Mouse (Mus musculus) gastrocnemius, adult 8-10 months (tissue): ENCODE measurements at regions not wholly inside any gene's neighbourhood (a gene's known extent, or its start where the extent isn't known, plus 50 kb on each side); places are given as distances from the start of the nearest gene placed in this dataset.

Source experiments
- DNase-seq, 2 experiments: peaks; one replicate each; pipeline ENCODE4 v3.0.0; 2022; ENCODE audit warnings: low spot score in 2 of 2

DNA sequence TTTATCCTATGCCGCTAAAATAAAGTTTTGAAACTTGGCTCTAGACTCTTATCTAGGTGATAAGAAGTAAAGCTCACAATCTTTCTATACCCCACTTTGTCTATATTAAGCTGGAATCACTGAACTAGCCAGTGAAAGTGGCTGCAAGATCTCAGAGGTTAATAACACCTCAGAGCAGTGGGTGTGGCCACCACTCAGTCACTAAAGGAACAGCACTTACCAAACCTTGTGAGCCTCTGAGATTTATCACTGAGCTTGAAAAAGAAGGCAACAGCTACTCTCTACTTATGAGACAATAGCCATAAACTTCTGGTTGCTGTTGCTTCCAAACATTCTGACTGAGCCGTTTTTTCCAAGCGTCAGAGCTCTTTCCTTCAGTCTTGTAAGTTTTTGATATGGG, 484.6 kb upstream of the Cdh11 start:
- DNase-seq, result no peak

DNA sequence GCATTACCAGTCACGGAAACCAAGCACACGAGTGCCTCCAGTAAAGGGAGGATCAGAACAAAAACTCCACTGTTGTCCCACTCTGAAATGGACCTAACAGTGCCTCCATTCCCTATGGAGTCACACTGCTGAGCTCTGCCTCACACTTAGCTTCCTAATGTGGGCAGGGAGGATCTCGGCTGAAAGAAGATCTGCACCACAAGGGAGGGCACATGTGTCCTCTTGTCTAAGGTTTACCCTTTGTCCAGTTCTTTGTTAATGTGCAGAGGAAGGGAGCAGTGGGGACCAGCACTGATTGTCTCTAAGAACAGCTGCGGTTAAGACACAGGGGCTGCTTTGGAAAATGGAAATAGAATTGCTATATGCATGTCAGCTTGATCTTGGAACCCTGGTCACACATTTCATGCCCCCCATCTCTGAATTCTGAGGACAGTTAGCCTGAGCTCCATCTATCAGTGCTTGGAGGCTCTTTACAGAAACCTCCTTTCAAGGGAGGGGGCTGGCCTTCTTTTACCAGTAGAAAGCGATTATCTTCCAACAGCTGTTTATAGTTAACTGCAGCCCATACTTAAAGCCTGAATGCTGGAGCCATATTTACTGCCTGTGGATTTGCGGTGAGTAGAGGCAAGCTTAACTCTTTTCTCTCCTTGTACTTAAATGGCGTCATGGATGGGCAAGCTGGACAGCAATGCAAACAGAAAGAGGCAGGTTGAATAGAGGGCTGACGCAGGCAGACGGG, 485.5 kb upstream of the Cdh11 start:
- no peak for DNase-seq

DNA sequence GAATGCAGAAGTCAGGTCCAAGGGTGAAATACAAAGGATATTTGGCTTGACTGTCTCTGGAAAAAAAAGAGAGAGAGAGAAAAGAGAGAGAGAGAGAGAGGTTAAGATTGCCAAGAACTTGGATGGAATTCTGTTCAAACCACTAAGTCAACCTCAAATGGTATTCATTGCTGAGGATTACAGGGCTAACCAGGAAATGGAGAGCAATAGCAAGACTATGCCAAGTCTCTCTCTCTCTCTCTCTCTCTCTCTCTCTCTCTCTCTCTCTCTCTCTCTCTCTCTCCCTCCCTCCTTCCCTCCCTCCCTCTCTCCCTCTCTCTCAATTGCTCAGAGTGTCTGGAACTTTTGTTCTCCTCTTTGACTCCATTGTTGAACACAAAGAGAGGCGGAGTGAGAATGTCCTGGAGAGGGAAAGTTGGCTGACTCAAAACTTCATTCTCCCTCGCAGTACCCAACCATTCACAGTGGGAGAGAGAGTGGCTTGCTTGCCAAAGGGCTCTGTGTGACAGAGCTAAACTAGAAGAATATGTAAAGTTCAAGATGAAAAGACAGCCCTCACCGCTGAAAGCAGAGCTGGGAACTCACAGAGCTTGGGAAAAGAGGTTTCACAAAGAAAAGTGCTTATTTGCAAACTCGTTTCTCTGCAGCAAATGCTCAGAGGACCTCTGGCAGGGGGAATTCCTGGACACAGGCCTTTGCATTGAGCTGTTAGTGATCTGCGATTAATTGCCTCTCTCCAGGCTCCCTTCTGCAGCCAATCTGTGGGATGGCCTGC, 487.1 kb upstream of the Cdh11 start:
- DNase-seq, result no peak

DNA sequence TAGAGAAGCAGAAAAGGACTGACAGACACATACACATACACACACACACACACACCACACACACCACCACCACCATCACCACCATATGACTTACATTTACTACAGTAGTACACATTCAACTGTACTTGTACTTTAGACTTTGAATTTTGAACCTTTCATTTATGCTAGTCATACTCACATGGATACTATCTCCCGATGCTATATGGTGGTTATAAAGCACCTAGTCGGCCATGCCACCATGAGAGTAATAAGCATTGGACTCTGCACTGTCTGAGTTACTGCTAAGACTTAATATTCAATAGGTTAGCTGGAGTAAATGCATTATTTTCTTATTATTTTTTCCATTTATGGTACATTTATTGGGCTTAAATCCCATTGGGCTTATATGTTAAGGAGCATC, 488.0 kb upstream of the Cdh11 start:
- no peak for DNase-seq

DNA sequence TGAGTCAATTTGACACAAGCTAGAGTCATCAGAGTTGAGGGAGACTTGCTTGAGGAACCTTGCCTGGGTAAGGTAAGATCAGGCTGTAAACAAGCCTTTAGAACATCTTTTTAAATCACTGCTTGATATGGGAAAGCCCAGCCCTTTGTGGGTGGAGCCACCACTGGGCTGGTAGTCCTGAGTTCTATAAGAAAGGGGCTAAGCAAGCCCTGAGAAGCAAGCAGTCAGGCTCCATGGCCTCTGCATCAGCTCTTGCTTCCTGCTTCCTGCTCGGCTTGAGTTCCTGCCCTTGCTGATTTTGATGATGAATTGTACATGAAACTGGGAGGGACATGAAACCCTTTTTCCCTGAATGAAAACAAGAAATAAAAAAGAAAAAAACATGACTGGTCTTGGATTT, 496.4 kb upstream of the Cdh11 start:
- DNase-seq, result no peak

DNA sequence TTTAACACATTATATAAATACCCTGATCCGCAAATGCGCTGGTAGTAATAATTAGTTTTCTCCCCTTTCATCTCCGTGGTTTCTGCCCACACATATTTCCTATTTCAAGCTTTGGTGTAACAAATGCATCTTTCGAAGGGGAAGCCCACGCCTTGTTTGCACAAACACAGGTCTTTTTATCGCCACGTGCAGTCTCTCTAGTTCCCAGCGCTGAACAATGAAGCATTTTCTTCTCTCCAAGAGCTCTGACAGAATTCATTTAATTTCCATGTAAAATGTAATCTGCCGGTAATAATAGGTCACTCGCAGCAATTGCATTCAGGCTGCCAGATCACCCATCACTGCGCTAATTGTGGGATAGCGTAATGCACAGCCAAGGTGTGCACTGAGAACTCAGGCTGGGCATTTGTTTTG, 503.1 kb upstream of the Cdh11 start:
- no peak for DNase-seq

DNA sequence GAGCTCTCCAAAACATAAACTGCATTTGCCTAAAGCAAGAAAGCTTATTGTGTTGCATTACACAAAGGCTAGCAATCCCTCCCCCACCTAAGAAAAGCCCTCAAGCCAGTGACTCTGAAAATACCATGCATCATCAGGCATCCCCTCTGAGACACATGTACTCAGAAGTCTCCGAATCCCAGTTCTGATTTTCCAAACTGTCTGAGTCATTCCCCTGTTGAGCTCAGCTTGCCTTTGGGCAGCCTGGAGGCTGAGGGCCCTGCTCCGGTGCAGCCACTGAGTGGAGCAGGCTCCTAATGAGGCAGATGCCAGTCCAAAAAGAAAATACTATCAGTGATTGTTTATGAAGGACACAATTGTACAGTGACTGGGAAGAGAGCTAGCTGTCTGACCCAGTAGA, 507.5 kb upstream of the Cdh11 start:
- DNase-seq, result no peak

DNA sequence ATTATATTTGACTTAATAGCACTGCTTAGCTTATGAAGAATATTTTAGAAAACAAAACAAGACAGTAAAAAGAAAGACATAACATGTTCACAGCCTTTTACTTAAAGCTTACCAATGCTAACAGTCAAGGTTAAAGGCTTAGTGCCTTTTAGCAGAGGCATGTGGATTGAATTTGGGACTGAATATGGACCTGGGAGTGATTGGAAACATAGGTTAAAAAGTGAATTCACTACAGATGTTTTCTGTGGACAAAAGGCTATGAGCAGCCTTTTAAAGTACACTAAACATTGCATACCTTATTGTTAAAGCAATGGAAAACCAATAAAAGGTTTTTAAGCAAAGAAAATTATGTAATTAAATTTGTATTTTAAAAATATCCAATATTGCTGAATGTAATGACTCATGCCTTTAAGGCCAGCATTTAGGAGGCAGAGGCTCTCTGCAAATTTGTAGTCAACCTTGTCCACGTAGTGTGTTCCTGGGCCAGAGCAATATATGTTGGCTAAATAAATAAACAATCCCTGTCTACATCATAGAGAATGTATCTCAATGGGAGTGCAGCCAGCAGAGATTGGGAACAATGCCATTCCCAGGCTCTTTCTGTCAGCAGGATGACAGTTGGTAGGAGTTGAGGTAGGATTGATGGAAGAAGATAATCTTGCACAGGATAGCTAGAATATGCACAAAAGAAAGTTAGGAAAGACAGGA, 521.2 kb upstream of the Cdh11 start:
- no peak for DNase-seq

DNA sequence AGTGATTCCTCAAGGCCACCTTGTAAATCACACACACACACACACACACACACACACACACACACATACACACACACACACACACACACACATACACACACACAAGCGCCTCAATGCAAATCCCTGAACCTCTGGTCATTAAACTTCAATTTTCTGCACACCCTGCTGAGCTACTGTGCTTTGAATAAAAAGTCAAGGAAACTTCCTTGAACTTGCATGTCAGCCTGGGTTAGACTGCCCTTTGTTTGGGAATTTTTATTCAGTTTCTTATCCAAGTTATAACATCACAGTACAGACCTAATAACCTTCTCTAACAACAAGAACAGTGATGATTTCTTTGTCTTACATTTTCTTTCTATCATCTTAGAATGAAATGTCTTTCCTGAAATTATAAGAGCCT, 528.1 kb upstream of the Cdh11 start:
- DNase-seq, result no peak

DNA sequence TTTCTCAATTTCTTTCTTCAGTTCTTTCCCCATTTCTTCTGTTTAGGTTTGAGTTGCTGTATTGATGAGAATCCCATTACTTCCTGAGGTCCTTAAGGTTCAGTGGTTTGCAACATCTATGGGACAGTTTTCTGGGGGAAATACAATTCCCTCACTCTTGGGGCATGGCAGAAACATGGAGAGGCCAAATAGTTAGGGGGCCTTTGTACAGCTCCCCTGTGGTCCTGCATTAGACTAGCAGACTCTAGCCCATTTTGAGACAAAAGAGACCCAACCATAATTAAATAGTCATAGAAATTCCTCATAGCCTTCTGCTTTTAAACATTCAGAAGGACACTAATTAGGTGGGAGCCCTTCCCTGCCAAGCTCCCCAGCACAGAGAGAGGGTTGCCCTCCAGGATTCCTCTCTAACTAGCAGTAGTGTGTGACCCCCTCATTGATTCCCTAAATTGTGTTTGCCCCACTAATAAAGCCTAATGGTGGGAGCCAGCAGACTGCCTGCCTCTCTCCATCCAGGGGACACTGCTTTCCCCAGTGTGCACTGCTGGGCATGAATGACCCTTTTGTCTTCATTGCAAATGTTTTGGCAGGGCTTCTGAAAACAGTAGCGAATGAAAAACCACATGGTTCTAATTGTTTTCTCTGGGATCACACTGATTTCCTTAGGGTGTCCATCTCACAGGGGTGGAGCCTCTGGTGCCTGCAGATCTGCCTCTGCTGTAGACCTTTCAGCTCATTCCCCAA, 529.0 kb upstream of the Cdh11 start:
- no peak for DNase-seq

DNA sequence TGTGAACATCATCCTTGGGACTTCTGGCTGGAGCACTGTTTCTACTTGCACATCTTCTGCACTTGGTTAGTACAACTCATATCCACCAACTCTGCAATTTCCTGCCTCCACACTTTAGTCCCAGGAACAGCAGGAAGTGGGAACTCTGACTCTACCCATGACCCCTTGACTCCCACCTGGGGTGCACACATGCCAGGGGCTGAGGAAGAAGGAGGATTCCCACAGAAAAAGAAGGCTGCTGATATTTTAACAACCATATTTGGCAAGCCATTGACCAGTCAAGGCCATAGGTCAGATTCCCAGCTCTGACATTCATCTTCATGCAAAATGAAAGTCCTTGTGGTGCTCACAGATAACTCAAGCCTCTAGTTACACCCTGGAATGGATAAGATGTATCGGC, 530.3 kb upstream of the Cdh11 start:
- DNase-seq, result no peak

DNA sequence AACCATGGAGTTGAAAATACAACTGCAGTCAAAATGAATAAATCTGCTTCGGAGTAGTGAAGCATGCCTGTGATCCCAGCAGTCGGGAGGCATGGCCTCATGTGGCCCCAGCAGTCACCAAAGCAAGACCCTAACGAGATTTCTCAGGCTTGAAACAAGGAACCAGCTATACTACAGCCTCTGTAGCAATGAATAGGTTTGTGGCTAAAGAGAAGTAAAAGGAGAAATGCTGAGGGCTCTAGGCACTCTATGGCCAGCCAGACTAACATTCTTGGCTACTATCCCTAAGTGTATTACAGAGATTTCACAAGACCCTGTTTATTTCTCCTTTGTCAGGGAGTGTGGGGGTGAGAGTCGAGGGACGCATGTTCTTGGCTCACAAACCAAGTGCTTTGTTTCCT, 531.2 kb upstream of the Cdh11 start:
- DNase-seq, result no peak

DNA sequence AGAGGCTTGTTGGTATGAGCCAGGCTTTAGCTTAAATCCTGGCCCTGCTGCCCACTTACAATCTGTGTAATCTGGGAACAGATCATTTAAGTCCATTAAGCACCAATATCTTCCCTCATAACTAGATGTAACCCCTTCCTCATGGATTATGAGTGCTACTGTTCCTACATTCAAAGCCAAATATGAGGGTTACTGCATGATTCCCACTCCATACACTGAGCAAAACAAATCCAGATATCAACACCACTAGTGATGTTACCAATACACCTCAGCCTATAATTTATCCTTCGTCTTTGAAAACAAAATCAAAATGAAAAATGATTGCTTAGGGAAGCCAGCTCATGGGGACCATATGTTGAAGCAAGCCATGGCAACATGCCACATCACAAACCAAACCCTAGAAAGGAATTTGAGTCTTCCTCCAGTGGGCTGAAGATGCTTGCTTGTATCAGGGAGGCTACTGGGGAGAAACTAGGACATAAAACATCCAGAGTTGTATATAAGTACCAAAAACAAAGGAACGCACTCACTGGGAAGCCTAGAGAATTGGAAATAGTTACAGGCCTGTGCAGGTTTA, 531.8 kb upstream of the Cdh11 start:
- DNase-seq, result no peak

DNA sequence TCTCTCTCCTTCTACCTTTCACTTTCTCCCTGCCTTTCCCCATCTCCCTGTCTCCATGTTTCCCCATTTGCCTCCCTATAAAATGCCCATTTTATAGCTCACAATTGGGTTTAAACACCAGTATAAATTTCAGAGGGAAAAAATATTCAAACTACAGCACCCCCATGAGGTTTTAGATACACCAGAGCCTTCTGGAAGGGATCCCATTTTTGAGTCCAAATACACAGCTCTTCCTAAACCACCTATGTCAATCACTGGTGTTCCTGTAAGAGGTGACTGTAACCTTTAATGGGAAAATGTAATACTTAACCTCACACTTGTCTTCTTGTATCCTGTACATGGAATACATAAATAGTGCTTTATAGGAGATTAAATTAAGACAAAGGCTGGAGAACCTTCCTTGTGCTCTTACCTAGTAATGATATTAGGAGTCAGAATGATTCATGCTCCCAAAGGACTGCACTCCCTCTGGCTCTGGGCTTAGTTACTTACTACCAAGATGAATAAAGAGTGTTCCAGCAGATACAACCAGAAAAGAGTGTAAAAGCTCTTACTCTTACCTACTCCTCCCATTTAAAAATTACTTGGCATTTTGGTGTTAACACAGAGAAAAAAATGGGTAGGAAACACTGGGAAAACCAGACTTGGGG, 538.7 kb upstream of the Cdh11 start:
- DNase-seq, result no peak

DNA sequence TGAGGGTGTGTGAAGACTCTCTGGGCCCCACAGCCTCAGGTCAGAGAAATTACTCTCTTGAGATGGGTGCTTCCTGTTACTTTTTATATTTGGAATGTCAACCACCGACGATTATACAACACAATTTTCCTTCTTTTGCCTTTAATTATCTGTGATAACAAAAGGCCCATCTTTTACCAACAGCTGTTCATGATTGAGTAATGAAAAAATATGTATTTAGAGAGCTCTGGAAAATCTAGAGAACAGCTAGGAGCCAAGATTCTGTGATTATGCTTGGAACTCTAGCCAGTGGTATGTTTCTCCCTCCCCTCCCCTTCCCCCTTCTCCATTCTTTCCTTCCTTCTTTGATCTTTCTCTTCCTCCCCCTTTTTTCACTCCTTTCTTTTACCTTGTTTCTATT, 546.0 kb upstream of the Cdh11 start:
- no peak for DNase-seq

DNA sequence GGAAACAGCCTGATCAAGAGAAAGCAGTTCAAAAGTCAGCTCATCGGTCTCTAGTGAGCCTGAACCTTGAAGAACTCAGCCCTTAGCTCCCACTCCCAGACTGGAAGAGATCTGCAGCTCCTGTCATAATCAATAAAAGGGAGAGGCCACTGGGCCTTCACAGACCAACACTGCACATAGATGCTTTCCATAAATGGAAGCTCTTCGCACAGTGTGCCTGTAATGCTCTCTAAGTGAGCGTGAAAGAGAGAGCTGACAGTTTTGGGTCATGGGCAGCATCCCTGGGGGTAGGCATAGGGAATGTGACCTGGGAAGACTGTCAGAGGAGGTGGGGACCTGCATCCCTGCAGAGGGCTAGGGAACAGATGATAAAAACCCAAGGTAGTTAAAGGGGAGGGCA, 551.9 kb upstream of the Cdh11 start:
- DNase-seq, result no peak

DNA sequence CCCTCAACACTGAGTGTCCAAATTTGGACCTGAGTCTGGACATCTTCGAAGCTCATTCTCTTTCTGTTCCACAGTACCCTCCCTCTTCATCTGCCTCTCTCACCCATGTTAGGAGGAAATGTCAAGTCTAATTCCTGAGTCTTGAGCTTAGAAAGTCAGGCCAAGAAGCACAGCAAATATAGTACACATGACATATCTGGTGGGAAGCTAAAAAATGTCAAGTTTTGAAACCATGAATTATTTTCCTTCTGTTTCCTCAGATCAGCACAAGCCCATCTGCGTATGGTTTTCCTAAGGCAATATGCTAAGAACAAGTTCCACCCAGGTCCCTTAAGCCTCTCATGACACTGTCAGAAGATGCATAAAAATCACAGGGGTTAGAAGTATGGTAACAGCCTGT, 553.6 kb upstream of the Cdh11 start:
- DNase-seq, result no peak

DNA sequence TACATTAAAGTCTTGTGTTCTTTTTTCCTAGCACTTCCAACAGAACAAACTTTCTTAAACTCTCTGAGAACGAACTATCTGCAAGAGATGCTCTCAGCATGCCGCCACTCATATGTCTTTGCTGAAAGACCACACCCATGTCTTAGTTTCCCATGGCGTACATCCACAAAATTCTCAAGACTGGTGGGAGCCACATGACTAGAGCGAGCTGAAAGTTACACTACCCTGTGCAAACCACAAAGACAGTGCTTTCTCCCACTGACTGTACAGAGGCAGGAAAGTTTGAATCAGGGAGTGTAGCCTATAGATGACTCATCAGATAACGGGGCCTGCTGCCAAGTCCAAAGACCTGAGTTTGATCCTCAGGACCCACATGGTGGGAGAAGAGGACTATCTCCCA, 554.5 kb upstream of the Cdh11 start:
- no peak for DNase-seq

DNA sequence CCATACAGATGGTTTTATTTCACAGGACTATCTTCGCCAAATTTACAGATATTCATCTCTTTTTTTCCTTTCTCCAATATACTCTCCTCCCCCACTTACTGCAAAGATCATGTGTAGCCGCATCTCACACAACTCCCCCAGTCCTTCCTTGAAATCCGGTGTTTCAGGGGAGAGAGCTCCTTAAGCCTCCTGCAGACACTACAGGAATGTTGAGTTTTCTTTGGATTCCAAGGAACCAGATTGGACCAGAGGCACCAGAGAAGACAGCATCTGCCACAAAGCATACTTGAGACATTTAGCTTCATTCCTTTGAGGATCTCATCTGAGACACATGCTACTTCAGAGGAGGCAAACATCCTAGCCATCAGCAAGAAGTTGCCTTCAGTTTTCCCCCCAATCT, 558.4 kb upstream of the Cdh11 start:
- no peak for DNase-seq

DNA sequence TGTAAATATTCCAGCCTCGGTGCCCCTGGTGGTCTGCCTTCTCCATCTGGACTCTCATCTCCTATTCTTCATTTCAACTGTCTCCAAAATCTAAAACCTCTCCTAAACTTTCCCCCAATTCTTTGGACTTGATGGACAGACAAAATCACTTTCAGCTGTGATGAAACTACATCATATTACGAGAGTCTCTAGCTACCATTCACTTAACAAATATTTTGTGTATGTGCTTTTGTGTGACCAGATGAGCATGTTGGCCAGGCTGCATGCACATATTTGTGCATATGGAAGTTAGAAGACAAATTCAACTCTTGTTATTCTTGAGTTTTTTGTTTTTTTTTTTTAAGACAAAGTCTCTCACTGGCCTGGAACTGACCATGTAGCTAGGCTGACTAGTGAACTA, 559.4 kb upstream of the Cdh11 start:
- no peak for DNase-seq
